Mouse (Mus musculus) kidney, postnatal 0 days (tissue): ENCODE measurements around the gene Ubald1. TPM values are rescaled to one million over a fixed set of nuclear protein-coding genes. Genes with fewer than 3 reads are reported as not detected.

Source experiments
- ATAC-seq: fragments of 200-750 bp; cut with Nextera tagmentation; replicated peaks from 2 replicates; pipeline ENCODE4 v1.8.0; 2017; ENCODE audit warnings: low read depth, moderate number of reproducible peaks, moderate TSS enrichment, moderate library complexity; ENCODE audit not compliant: low FRiP score
- DNase-seq: peaks from one replicate; pipeline ENCODE4 v3.0.0-alpha.2; 2016; ENCODE audit warnings: low spot score
- H3K27ac ChIP-seq: fragments of 300-500 bp; sonication (generic); 2 replicates; pipeline ENCODE4 v1.5.1; 2014; ENCODE audit warnings: mild to moderate bottlenecking
- H3K27me3 ChIP-seq: fragments of 300-500 bp; sonication (generic); 2 replicates; pipeline ENCODE4 v1.6.1; 2014; ENCODE audit warnings: low read length, mixed read lengths; ENCODE audit not compliant: insufficient read depth
- H3K36me3 ChIP-seq: fragments of 300-500 bp; sonication (generic); 2 replicates; pipeline ENCODE4 v1.6.1; 2014; ENCODE audit warnings: low read length, mixed read lengths; ENCODE audit not compliant: insufficient read depth
- H3K4me1 ChIP-seq: fragments of 300-500 bp; sonication (generic); replicated peaks from 2 replicates; pipeline ENCODE4 v1.6.1; 2014; ENCODE audit warnings: antibody characterized with exemption, low read length, mixed read lengths; ENCODE audit not compliant: insufficient read depth
- H3K4me2 ChIP-seq: fragments of 300-500 bp; sonication (generic); 2 replicates; pipeline ENCODE4 v1.6.1; 2014; ENCODE audit warnings: mild to moderate bottlenecking, low read length, moderate library complexity, mixed read lengths
- H3K4me3 ChIP-seq: fragments of 300-500 bp; sonication (generic); replicated peaks from 2 replicates; pipeline ENCODE4 v1.5.1; 2014; ENCODE audit warnings: low read depth, low read length
- H3K9ac ChIP-seq: fragments of 300-500 bp; sonication (generic); 2 replicates; pipeline ENCODE4 v1.6.1; 2014; ENCODE audit warnings: low read depth, low read length
- H3K9me3 ChIP-seq: fragments of 300-500 bp; sonication (generic); replicated peaks from 2 replicates; pipeline ENCODE4 v1.6.1; 2016; ENCODE audit warnings: low read length, inconsistent platforms, mixed read lengths
- CTCF ChIP-seq: IDR thresholded peaks from 2 replicates; pipeline ENCODE4 v1.5.1; 2016; ENCODE audit warnings: antibody characterized with exemption, low read depth, mild to moderate bottlenecking, moderate library complexity
- WGBS: fragments of 180-500 bp; shearing (Covaris S2); extraction: QIAGEN DNeasy Blood & Tissue Kit; methylation state at CpG from one replicate; pipeline ENCODE4 v1.1.7; 2014; 5-methylcytosine and 5-hydroxymethylcytosine counted together
- polyA plus RNA-seq: library from polyadenylated mRNA; unstranded; fragments of >200 nt; fragmentation: Nextera tagmentation; extraction: Ambion mirVana; gene quantifications from 2 replicates; pipeline ENCODE4 v1.2.1, GENCODE M21; 2015

The Ubald1 gene
- polyA plus RNA-seq, 1 experiment from 2014 or later, result 41.5 TPM

DNA sequence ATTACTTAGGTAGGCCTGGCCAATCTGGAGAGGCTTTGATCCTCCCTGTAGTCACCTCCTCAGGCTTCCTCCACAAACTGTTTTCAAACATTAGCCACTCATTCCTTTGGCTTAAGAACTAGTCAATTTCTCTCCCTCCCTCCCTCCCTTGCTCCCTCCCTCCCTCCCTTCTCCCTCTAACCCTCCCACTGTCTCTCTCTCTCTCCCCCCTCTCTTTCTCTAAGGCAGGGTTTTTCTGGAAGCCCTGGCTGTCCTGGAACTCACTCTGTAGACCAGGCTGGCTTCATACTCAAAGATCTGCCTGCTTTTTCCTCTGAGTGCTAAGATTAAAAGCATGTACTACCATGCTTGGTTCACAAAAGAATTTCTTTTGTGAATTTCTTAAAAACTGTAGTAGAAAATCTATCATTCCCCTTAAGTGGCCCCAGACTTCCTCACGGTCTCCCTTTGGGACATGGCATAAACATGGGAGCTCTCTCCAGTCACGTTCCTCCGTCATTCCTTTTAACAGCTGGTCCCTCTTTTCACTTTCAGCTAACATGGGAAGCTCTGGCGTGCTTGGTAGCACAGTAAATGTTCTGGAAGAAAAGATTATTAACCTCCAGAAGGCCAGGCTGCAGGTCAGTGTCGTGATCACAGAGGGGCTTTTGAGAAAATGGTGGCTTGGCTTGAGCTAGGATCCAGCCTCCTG, 29.0 kb downstream of the Ubald1 start:
- WGBS, result 36% methylated on average over 5 of the region's 5 CpGs
- ATAC-seq (no peak), DNase-seq (peak; percentile 59)
- H3K9me3 ChIP-seq, result no peaks in the 10 kb centered on the region
- H3K27me3 ChIP-seq, result no peaks in the 10 kb centered on the region
- TF ChIP-seq CTCF, result no peak
- H3K27ac ChIP-seq, result peak overlapping the region; percentile 47; the same call in 1 of the 2 replicates
- H3K4me3 ChIP-seq, result no peak overlapping the region
- no peaks in the 10 kb centered on the region for H3K4me1 ChIP-seq
- H3K4me2 ChIP-seq, result no peak overlapping the region
- H3K36me3 ChIP-seq, result no peaks in the 10 kb centered on the region
- no peak overlapping the region for H3K9ac ChIP-seq

DNA sequence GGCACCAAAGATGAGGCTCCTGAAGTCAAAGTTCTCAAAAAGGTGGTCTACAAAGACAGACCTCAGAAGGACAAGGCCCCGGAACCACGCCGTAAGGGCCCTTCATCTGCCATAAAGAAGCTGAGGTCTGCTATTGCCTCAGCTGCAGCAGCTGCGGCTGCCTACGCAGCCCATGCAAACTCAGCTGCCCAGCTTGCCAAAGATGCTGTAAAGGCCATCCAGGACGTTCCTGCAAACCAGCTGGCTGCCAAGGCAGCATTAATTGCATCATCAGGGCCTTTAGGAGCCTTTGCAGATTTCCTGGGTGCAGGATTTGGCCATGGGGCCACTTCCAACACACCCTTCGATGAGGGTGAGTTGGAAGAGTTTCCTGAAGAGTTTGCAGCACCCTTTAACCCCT, 29.8 kb downstream of the Ubald1 start:
- Histone ChIP-seq H3K9me3 (no peaks in the 10 kb centered on the region), H3K36me3 (no peaks in the 10 kb centered on the region), H3K4me1 (no peaks in the 10 kb centered on the region), H3K4me3 (no peak overlapping the region), H3K27me3 (no peaks in the 10 kb centered on the region), H3K4me2 (no peak overlapping the region), H3K9ac (no peak overlapping the region), H3K27ac (peak overlapping the region; percentile 31; the same call in 1 of the 2 replicates)
- ATAC-seq (no peak), DNase-seq (no peak)
- no peak for TF ChIP-seq CTCF
- WGBS, result 62% methylated on average over 7 of the region's 7 CpGs

DNA sequence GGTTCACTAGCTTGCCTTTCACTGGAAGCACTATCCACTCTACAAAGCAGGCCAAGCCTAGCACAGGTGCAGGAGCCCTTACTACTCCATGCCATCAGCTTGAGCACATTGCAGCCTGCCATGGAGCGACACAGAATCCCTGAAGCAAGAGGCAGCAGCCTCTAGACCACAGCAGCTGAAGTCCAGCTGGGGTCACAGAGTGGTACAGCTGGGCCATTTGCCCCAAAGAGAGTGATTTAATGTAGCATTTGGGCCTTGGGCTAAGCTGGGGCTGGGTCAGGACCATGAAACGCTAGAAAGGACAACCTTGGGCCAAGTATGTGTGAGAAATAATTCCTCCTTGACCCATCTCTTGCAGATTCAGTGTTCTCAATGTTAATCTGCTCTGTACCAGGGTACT, 32.0 kb downstream of the Ubald1 start:
- 93% methylated on average over 2 of the region's 2 CpGs for WGBS
- no peaks in the 10 kb centered on the region for H3K36me3 ChIP-seq
- no peak for TF ChIP-seq CTCF
- no peak overlapping the region for H3K4me2 ChIP-seq
- no peak overlapping the region for H3K27ac ChIP-seq
- H3K9me3 ChIP-seq, result no peaks in the 10 kb centered on the region
- H3K27me3 ChIP-seq, result no peaks in the 10 kb centered on the region
- no peaks in the 10 kb centered on the region for H3K4me1 ChIP-seq
- ATAC-seq (no peak), DNase-seq (no peak)
- H3K9ac ChIP-seq, result no peak overlapping the region
- H3K4me3 ChIP-seq, result no peak overlapping the region

DNA sequence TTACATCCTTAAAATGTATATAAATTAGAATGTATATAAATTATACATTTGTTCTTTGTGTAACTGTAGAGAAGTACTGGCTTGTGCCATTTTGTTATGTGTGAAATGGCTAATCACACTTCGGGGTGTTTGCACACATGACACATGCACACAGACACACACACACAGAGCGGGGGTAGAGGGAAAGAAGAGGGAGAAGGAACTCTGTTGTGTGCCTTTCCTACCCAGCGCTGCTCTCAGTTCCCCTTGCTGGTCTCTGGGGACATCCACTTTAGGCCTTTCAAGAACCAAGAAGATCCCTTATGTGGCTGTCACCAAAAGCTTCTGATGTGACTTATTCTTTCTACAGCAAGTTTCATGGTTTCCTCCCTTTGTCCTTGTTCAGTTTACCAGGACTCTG, 33.1 kb downstream of the Ubald1 start:
- 90% methylated on average over 3 of the region's 3 CpGs for WGBS
- H3K4me1 ChIP-seq, result no peaks in the 10 kb centered on the region
- no peaks in the 10 kb centered on the region for H3K9me3 ChIP-seq
- TF ChIP-seq CTCF, result no peak
- no peak overlapping the region for H3K4me3 ChIP-seq
- ATAC-seq (no peak), DNase-seq (no peak)
- H3K36me3 ChIP-seq, result no peaks in the 10 kb centered on the region
- no peak overlapping the region for H3K4me2 ChIP-seq
- no peak overlapping the region for H3K27ac ChIP-seq
- no peak overlapping the region for H3K9ac ChIP-seq
- H3K27me3 ChIP-seq, result no peaks in the 10 kb centered on the region

DNA sequence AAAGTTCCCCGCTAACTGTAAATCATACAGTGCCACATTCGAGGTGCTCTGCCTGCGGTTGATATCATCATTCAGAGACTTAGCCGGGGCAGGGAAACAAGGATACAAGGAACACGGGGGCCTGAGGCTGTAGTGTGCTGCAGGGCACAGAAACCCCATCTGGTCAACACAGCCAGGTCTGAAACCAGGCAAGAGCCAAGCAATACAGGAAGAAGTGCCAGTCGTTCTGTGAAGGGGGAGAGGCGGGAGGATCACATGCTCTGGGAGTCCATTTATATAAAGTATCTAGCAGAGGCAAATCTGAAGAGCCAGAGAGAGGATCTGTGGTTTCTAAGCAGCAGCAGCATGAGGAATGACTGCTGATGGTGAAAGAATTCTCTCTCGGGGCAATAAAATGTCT, 39.9 kb downstream of the Ubald1 start:
- ATAC-seq, result no peak
- Histone ChIP-seq H3K27me3 (no peaks in the 10 kb centered on the region), H3K4me1 (no peaks in the 10 kb centered on the region), H3K36me3 (no peaks in the 10 kb centered on the region), H3K4me3 (no peak overlapping the region), H3K27ac (no peak overlapping the region), H3K4me2 (no peak overlapping the region), H3K9ac (no peak overlapping the region), H3K9me3 (no peaks in the 10 kb centered on the region)
- DNase-seq, result no peak
- no peak for TF ChIP-seq CTCF
- WGBS, result 77% methylated on average over 8 of the region's 8 CpGs

DNA sequence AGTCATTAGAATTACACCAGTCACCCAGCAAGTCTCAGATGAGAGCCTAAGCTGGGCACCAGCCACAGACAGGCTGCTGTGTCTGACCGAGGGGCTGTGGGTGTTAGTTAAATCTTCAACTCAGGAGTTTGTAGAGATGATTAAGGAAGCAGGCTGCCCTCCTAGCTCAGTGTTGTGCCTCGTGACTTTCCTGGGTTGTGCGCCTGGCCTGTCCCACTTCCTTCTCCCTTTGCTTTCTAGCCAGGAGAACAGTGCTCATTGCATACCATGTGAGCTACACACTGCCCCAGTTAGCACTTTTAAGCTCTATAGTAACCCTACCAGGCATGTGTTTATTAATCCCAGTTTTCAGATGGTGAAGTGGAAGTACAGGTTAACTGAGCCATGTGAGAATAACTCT, 40.6 kb downstream of the Ubald1 start:
- no peak for DNase-seq
- no peaks in the 10 kb centered on the region for H3K27me3 ChIP-seq
- H3K4me2 ChIP-seq, result no peak overlapping the region
- no peaks in the 10 kb centered on the region for H3K9me3 ChIP-seq
- 79% methylated on average over 3 of the region's 3 CpGs for WGBS
- TF ChIP-seq CTCF, result no peak
- no peaks in the 10 kb centered on the region for H3K36me3 ChIP-seq
- H3K4me1 ChIP-seq, result no peaks in the 10 kb centered on the region
- H3K27ac ChIP-seq, result no peak overlapping the region
- H3K9ac ChIP-seq, result no peak overlapping the region
- no peak overlapping the region for H3K4me3 ChIP-seq
- ATAC-seq, result no peak

DNA sequence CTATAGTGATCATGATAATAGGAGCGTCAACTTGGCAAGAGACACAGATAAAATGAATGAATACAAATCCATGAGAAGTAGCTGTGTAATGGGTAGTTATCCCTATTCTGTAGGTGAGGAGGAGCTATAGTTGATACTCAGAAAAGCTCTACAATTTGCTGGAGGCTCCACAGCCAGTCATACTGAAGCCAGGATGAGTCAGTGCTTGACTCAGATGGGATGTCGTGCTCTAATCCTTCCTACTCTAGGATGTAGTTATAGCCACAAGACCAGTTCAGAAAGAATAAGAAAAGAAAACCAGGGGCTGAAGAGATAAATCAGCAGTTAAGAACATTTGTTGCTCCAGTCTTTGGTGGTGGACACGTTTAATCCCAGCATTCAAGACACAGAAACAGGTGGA, 42.5 kb downstream of the Ubald1 start:
- Histone ChIP-seq H3K27ac (no peak overlapping the region), H3K9ac (no peak overlapping the region), H3K4me3 (no peak overlapping the region), H3K9me3 (no peaks in the 10 kb centered on the region), H3K4me2 (no peak overlapping the region), H3K4me1 (no peaks in the 10 kb centered on the region), H3K36me3 (no peaks in the 10 kb centered on the region), H3K27me3 (no peaks in the 10 kb centered on the region)
- TF ChIP-seq CTCF, result no peak
- DNase-seq (no peak), ATAC-seq (no peak)
- 83% methylated on average over 3 of the region's 3 CpGs for WGBS
